Mouse (Mus musculus): ENCODE measurements at regions not wholly inside any gene's neighbourhood (a gene's known extent, or its start where the extent isn't known, plus 50 kb on each side); places are given as distances from the start of the nearest gene placed in this dataset.

DNA sequence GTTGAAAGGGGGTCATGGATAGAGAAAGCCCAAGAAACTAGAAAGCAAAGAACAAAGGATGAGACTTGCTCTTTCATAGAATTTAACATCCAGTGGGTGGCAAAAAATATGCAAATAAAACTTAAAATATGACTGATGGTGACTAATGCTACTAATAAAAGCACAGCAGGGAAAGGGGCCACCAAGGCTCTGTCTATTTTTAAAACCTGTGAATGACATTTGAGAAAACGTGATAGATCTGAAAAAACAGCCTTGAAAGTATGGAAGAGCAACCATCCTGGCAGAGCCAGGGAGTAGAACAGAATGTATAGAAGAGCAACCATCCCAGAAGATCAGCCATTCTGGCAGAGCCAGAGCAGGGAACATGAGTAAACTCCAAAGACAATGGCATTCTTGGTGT lies 91.9 kb upstream of the Hs3st1 start:
- DNase-seq (ENCODE audit: low spot score in 2 of 2) = no peak

- DNase-seq (ENCODE audit: low spot score in 2 of 2) = no peak
Measured at GRCm38 (mm10) chr5:39841186-39841585, 85.9 kb upstream of the Hs3st1 start.

DNA sequence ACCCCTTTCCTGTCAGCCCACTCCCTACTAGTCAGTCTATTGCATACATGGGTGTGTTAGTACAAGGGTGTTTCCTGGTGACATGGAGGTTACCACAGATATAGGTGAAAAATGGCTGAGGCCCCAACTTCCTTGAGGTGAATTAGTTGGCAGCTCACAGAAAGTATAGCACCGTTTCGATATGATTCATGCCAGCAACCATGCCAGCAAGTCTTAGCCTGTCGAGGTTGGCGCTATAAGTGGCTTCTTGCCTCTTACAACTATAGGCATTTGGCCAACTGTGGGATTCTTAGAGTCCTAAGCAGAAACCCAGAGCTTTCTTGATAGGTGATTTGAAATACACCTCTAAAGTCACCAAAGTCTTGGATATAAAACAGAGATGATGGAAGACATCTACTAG lies 85.3 kb upstream of the Hs3st1 start:
- no peak for DNase-seq (ENCODE audit: low spot score in 2 of 2)

- no peak for DNase-seq (ENCODE audit: low spot score in 2 of 2)
Measured at GRCm38 (mm10) chr5:39832565-39832964, 77.3 kb upstream of the Hs3st1 start.

DNA sequence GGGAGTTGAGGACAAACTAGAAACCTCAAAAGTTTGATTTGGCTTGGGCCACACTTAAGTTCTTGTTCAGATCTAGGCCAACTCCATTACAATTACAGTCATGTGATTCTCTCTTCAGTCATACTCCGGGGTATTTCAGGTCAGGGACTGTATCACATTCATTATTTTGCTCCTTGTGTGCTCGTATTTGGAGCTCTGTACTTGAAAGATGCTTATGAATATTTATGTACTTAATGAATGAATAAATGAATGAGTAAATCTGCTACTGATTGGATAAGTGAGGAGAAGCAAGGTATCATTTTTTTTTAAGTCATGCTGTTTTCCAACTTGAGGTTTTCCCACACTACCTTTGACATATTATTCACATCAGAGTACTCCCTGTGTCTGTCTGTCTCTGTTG lies 69.4 kb upstream of the Hs3st1 start:
- DNase-seq (ENCODE audit: low spot score in 2 of 2) = no peak

GRCm38 (mm10) chr5:39806643-39807042 lies 51.4 kb upstream of the Hs3st1 start:
- DNase-seq (ENCODE audit: low spot score in 2 of 2) = no peak

Data from frontal cortex, postnatal 36 days (tissue).